Mouse (Mus musculus): ENCODE measurements around the gene Eif3b.
"Not testable (repeated sequence)": the region's sequence is repeated elsewhere in the genome, so short reads cannot be mapped to it uniquely, and the experiment has no call there.

Eif3b gene

DNA sequence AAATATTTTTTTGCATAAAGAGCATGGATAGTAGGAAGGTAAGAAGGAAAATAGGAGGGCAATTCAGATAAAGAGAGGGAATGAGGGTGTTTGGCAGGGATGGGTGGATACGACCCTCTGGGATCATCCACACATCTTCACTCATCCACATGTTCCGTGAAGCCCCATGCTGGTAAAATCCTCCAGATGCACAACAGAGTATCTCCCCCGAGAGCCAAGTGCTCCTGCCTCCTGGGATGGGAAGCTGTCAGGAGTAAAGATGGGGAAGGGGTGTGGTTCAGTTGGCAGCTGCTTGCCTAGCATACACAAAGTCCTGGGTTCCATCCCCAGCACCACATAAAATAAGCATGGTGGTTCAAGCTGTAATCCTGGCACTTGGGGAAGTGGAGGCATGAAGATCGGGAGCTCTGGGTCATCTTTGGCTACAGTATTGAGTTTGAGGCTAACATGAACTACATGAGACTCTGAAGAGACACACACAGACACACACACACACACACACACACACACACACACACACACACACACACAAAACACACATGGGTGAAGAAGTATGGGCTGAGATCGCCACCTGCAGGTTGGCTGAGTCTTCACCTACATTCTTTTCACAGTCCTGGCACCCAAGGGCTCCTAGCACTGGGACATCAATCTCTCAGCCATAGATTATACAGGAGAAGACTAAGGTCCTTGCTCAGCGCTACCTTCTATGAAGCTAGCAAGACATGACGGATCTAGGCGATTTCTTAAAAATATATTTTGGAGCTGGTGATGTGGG is 22.8 kb upstream of the Eif3b start:
- DNase-seq = peak; percentile 67

GRCm38 (mm10) chr5:140402640-140403270 is 16.4 kb upstream of the Eif3b start:
- no peak for DNase-seq

DNA sequence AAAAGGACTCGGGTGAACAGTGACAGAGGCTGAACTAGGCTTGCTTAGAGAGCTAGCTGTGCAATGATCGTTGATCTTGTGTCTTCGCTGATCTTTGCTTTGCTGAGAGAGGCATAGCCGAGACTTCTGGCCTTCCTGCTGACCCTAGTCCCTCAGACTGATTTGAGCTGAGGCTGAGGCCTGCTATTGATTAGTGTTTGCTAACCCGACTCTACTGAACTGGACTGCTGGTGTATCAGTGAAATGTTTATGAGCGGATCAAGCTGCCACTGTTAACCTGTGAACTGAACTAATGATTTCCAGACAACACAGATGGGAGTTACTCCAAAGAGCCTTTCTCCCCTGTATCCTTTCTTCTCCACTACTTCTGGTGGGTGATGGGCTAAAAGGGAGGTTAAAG is 14.0 kb upstream of the Eif3b start:
- DNase-seq = no peak

GRCm38 (mm10) chr5:140406666-140407065 is 12.5 kb upstream of the Eif3b start:
- no peak for DNase-seq

DNA sequence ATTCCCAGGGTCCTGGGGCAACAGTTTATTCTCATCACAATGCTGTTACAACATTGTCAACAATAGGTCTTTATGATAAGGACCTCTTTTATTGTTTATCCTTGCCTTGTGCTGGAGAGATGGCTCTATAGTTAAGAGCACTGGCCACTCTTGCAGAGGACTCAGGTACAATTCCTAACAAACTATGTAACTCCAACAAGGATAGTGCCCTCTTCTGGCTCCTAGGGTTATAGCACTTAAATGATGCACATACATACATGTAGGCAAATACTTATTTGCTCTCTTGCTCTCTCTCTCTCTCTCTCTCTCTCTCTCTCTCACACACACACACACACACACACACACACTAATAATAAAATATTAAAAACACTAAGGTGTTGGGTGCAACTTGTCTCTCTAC is 10.3 kb upstream of the Eif3b start:
- DNase-seq = no peak

DNA sequence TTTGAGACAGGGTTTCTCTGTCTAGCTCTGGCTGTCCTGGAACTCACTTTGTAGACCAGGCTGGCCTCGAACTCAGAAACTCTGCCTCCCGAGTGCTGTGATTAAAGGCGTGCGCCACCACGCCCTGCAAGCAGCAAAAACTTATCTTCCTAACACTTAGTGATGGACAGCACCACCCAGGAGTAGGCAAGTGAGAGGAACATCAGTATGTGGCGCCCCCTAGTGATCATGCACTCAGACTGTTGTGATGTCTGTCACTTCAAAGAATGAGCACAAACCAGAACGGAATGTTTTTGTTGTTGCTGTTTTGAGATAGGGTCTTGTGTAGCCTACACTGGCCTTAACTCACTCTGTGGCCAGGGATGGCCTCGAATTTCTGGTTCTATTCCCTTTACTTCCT is 7.8 kb upstream of the Eif3b start:
- peak; percentile 89 for DNase-seq

- no peak for DNase-seq
Observed at GRCm38 (mm10) chr5:140414647-140415046, 4.5 kb upstream of the Eif3b start.

DNA sequence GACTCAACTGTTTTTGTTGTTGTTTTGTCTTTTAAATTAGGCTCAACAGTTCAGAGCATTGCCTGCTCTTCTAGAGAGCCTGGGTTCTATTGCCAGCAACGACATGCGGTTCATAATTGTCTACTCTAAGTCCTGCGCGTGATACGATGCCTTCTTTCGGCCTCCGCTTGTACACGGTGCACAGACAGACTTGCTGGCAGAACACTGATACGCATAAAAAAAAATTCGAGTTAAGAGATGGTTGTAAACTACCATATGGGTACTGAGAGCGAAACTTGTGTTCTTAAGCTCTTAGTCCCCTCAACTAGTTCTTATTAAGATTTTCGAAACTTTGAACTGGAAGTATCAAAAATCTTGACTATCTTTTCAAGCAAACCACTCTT is 1.0 kb upstream of the Eif3b start:
- DNase-seq = peak; percentile 23

- peak; percentile 66 for DNase-seq
Observed at GRCm38 (mm10) chr5:140419442-140420080, 433 bp downstream of the Eif3b start.

DNA sequence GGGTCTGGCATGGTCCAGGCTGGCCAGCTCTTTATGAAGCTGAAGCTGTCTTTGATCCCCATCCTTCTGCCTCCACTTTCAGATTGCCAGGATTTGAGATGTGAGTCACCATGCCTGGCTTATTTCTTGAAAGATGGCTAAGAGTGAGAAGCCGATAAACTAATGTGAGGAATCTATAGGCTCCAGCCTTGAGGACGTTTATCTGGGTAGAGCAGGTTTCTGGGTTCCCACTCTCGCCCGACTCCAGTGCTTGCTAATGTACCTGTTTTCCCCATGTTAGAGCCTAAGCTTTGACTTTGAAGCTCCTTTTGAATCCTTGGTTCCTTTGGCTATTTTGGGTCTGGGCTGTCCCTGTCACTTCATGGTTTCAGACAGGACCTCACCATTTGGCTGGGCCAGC is 1.5 kb downstream of the Eif3b start:
- no peak for DNase-seq

DNA sequence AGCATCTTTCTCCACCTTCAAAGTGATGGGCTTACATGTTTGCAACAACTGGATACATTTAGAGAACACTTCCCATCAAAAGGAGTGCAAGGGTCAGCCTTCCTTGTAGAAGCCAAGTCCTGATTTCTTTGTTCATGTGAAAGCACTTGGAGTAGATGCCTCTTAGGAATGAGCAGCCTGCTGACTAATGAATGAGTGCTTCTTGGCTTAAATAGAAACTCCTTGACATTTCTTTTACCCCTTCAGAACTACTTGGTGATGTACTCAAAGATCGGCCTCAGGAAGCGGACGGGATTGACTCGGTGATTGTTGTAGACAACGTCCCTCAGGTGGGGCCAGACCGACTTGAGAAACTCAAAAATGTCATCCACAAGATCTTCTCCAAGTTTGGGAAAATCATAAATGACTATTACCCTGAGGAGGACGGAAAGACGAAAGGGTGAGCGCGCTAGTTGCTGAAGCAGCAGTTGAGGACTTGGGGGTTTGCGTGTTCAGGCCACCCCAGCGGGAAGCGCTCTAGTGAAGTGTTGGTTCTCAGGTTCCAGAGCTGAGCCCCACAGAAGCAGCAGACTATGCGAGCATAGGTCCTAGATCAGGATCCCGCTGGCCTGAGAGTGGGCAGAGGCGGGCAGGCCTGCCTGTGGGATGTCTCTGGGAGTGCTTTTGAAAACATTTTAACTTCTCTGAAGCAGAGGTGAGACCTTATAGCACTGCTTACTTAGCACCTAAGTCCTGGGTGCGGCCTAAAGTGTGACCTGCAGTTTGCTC is 6.1 kb downstream of the Eif3b start:
- no peak for DNase-seq

DNA sequence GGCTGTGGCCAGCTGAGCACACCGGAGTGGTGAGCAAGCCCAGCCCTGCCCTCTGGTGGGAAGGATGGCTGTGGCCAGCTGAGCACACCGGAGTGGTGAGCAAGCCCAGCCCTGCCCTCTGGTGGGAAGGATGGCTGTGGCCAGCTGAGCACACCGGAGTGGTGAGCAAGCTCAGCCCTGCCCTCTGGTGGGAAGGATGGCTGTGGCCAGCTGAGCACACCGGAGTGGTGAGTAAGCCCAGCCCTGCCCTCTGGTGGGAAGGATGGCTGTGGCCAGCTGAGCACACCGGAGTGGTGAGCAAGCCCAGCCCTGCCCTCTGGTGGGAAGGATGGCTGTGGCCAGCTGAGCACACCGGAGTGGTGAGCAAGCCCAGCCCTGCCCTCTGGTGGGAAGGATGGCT is 20.0 kb downstream of the Eif3b start:
- DNase-seq = not testable (repeated sequence)

GRCm38 (mm10) chr5:140441406-140441805 is 22.3 kb downstream of the Eif3b start:
- no peak for DNase-seq

GRCm38 (mm10) chr5:140444012-140444411 is 24.9 kb downstream of the Eif3b start:
- DNase-seq = no peak

- DNase-seq = no peak
Observed at GRCm38 (mm10) chr5:140445345-140445744, 26.2 kb downstream of the Eif3b start, which contains the start of gene Gm4869. Gm4869 (plus strand) TSS chr5:140445645.

DNA sequence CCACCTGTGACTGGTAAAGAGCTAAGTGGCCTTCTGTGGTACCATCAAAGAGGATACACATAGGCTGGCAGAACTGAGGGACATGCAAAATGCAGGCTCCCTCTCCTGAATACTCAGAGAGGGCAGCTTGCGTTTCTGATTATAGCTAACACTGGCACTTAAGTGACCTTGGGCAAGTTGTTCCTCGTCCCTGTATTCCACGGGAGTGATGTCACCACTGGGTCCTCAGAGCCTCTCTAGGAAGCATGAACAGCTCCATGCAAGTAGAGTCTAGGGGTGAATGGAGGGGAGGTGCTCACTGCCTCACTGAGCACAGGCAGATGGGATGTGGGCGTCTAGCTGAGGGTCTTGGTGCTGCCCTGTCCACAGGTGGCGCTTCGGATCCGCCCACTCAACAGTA is 26.9 kb downstream of the Eif3b start:
- no peak for DNase-seq

GRCm38 (mm10) chr5:140454488-140454887 is 35.4 kb downstream of the Eif3b start:
- no peak for DNase-seq

- no peak for DNase-seq
Observed at GRCm38 (mm10) chr5:140455466-140455865, 36.3 kb downstream of the Eif3b start.

DNA sequence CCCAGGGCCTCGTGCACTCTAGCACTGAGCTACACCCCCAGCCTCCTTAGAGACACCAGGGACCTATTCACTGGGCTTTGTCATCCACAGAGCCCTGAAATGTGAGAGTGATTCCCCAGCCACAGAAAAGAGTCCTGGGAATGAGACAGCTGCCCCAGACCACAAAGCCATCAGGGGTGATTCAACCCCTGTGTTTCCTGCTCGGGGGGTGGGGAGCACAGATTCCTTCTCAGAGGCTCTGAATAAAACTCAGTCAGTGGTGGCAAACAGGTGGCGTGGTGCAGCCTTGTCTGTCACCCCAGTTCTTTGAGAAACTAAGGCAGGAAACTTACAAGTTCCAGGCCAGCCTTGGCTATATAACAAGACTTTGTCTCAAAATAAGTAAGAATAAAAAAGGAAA is 42.3 kb downstream of the Eif3b start:
- DNase-seq = no peak

DNA sequence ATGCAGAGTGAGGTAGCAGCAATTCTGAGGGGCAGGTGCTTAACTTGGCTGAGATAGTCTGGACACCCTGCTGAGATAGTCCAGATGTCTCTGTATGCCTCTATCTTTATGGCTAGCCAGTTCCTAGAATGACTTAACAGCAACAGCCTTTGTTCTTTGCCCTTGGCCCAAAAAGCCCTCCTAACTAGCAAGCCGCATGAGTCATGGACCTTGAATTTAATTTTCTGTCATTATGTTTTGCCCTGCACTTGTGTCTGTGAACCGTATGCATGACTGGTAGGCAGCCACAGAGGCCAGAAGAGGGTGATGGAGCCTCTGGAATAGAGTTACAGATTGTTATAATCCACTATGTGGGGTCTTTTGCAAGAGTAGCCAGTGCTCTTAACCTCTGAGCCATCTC is 44.0 kb downstream of the Eif3b start:
- not testable (repeated sequence) for DNase-seq

DNA sequence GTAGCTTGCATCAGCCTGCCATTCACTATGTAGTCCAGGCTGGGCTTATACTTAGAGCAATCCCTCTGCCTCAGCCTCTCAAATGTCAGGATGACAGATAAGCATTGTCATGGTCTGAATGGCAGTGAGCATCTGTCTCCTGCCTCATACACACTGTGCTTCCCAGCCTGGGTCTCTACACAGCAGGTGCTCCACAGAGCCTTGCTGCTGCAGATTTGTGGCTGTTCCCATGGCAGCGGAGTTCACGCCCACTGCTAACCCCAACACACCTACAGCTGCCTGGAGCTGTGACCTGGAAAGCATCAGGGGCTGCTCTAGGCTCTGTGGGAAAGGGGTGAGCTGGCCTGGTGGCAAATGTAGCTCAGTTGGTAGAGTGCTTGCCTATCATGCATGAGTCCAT is 45.8 kb downstream of the Eif3b start:
- DNase-seq = peak; percentile 41

GRCm38 (mm10) chr5:140472336-140472735 is 53.2 kb downstream of the Eif3b start:
- peak; percentile 72 for DNase-seq

- DNase-seq = no peak
Observed at GRCm38 (mm10) chr5:140481458-140481857, 62.3 kb downstream of the Eif3b start.
